Mouse (Mus musculus): ENCODE data around the gene Slco2a1.

GRCm38 (mm10) chr9:103083405-103083804 lies 94.9 kb downstream of the Slco2a1 start:
- TF ChIP-seq CTCF (IDR thresholded peaks at IDR 0.05; ENCODE audit: control insufficient read depth, insufficient read depth, insufficient replicate concordance, low read depth, low read length), result no peak
- TF ChIP-seq POLR2A (IDR thresholded peaks at IDR 0.05; ENCODE audit: control insufficient read depth, low read depth, low read length), result no peak
